Mouse (Mus musculus) megakaryocyte, embryonic 14.5 days (primary cell): ENCODE measurements around the gene Sertm1.

ENCODE experiments used
- FLI1 ChIP-seq: IDR thresholded peaks from 2 replicates; pipeline ENCODE4 v1.6.1; 2012; ENCODE audit warnings: low read length, inconsistent platforms, mixed read lengths
- GATA1 ChIP-seq: IDR thresholded peaks from 3 replicates; pipeline ENCODE4 v1.6.1; 2012; ENCODE audit warnings: mixed read lengths, low read length, inconsistent platforms, borderline replicate concordance

DNA sequence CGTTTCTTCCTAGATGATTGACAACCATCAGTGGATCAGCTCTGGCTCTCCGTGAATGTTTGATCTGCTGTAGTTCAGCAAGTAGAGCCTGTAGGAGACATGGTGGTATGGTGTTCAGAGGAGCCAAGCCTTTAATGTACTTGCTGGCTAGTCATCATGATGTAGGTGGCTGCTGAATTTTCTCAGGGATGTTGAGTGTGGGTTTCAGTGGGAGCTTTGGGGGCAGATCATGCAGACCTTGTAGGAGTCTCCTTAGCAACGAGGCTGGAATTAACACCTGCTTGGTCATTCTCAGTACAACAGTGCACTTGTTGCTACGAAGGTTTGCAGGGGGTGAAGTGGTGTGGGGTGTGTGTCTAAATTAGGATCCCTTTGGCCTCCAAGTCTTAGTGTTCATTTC lies 18.8 kb upstream of the Sertm1 start:
- TF ChIP-seq GATA1, result no peak
- no peak for TF ChIP-seq FLI1
